Mouse (Mus musculus): Measurements from ENCODE around the gene Ppp4r3a. TPM values are rescaled to one million over a fixed set of nuclear protein-coding genes. Genes with fewer than 3 reads are reported as not detected.
A peak's percentile ranks its signal among the peaks of the same experiment; 100 is the strongest.

Ppp4r3a gene
- polyA plus RNA-seq, 1 experiment, result 10.4 TPM

GRCm38 (mm10) chr12:101084881-101085666 is 1.6 kb upstream of the Ppp4r3a start:
- WGBS, result 89% methylated on average over 9 of the region's 9 CpGs
- Histone ChIP-seq H3K4me1 (ENCODE audit: control insufficient read depth, insufficient read depth, low read length) (peaks cover 13% of the 10 kb centered on the region), H3K4me3 (replicated peaks; ENCODE audit: extremely low read depth, low read depth, low read length) (no peak overlapping the region)
- DNase-seq, result no peak
- no peak for TF ChIP-seq POLR2A (IDR thresholded peaks at IDR 0.05; ENCODE audit: borderline replicate concordance, extremely low read depth, low read depth, low read length)
- no peak for TF ChIP-seq CTCF (IDR thresholded peaks at IDR 0.05; ENCODE audit: insufficient read depth, low read length)

DNA sequence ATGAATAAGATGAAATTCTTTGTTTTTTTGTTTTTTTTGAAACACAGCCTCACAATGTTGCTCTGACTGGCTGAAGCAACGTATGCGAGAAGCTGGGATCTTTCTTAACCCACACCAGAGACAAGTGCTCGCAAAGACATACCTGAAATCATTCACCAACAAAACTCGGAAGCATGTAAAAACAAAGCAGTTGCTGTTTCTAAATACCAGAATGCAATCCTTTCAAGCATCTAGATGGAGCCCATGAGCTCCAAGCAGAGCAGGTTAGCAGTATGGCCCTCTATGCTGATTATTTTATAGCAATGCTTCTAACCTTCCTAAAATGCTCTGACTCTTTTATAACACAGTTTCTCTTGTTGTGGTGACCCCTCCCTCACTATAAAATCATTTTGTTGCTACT is 735 bp upstream of the Ppp4r3a start:
- peak overlapping the region; percentile 83 for H3K4me3 ChIP-seq (replicated peaks; ENCODE audit: extremely low read depth, low read depth, low read length)
- WGBS, result 5% methylated on average over 4 of the region's 4 CpGs
- H3K4me1 ChIP-seq (ENCODE audit: control insufficient read depth, insufficient read depth, low read length), result peaks cover 13% of the 10 kb centered on the region
- TF ChIP-seq POLR2A (IDR thresholded peaks at IDR 0.05; ENCODE audit: borderline replicate concordance, extremely low read depth, low read depth, low read length) (no peak), CTCF (IDR thresholded peaks at IDR 0.05; ENCODE audit: insufficient read depth, low read length) (no peak)
- DNase-seq, result no peak

DNA sequence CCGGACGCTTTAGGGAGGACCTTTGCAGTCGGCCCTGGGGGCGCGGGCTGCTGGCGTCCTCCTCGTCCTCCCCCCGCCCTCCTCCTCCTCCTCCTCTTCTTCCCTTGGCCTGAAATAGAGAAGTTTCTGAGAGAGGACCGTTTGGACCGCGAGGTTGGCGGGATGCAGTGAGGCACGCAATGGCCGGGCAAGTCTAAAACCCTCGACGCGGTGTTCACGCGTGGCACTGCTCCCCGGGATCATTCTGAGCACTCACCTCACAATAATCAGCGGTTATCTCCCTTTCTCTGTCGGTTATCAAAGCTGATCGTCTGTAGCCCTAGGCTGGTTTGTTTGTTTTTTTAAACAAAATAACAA is 315 bp upstream of the Ppp4r3a start:
- TF ChIP-seq POLR2A (IDR thresholded peaks at IDR 0.05; ENCODE audit: borderline replicate concordance, extremely low read depth, low read depth, low read length), result no peak
- TF ChIP-seq CTCF (IDR thresholded peaks at IDR 0.05; ENCODE audit: insufficient read depth, low read length), result no peak
- under 1% methylated on average over 23 of the region's 23 CpGs for WGBS
- no peak for DNase-seq
- H3K4me3 ChIP-seq (replicated peaks; ENCODE audit: extremely low read depth, low read depth, low read length), result peak overlapping the region; percentile 83
- peaks cover 13% of the 10 kb centered on the region for H3K4me1 ChIP-seq (ENCODE audit: control insufficient read depth, insufficient read depth, low read length)

DNA sequence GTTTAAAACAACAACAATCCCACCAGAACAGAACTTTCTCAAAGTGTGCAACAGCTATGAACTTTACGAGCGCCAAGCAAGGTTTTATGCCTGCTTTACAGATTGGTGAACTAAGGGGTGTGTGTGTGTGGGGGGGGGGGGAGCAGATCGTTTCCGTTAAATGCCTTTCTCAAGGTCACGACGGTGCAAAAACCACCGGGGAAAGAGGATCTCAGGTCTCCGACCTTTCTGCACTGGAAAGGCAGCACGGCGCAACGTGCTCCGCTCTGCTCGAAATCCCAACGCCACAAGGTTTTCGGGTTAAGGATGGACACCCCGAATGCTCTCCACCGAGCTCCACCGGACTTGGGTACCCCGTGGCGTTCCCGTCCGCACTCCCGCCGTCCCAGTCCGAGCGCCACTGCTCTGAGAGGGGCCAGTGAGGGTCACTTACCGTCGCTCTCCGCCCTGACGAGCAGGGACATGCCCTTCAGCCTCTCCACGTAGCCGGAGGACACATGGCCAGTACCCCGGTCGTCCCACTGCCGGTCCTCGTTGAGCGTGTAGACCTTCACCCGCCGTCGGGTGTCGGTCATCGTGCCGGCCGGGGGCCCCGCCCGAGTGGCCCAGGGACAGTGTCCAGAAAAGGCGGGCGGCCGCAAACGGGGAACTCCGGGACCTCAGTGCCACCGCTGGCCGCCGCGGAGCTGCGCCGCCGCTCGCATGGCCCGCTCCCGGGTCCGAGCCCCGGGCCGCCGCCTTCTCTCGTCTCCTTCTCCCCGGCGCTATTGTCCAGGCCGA is 1.0 kb downstream of the Ppp4r3a start:
- TF ChIP-seq POLR2A (IDR thresholded peaks at IDR 0.05; ENCODE audit: borderline replicate concordance, extremely low read depth, low read depth, low read length) (no peak), CTCF (IDR thresholded peaks at IDR 0.05; ENCODE audit: insufficient read depth, low read length) (no peak)
- WGBS, result under 1% methylated on average over 69 of the region's 69 CpGs
- Histone ChIP-seq H3K4me3 (replicated peaks; ENCODE audit: extremely low read depth, low read depth, low read length) (peak overlapping the region; percentile 83), H3K4me1 (ENCODE audit: control insufficient read depth, insufficient read depth, low read length) (peaks cover 13% of the 10 kb centered on the region)
- DNase-seq, result peak; percentile 47

- TF ChIP-seq CTCF (IDR thresholded peaks at IDR 0.05; ENCODE audit: insufficient read depth, low read length) (no peak), POLR2A (IDR thresholded peaks at IDR 0.05; ENCODE audit: borderline replicate concordance, extremely low read depth, low read depth, low read length) (no peak)
- Histone ChIP-seq H3K4me1 (ENCODE audit: control insufficient read depth, insufficient read depth, low read length) (peaks cover 20% of the 10 kb centered on the region), H3K4me3 (replicated peaks; ENCODE audit: extremely low read depth, low read depth, low read length) (no peak overlapping the region)
- DNase-seq, result no peak
These were observed 5.5 kb downstream of the Ppp4r3a start for GRCm38 (mm10) chr12:101077955-101078354.

DNA sequence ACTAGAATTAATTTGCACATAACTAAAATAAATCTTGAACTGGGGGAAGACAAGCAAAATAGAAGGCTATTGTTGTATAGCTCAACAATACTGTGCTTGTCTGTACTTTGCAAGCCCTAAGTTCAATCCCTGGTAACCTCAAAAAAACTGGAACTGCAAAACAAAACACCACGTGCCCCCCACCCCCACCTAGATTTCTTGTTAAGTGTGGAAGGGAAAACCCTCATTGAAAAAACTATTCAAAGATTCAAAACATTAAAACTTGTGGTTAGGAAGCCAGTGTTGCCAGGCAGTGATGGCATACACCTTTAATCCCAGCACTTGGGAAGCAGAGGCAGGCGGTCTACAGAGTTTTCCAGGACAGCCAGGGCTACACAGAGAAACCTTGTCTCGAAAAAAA is 8.1 kb downstream of the Ppp4r3a start:
- no peak overlapping the region for H3K4me3 ChIP-seq (replicated peaks; ENCODE audit: extremely low read depth, low read depth, low read length)
- peaks cover 12% of the 10 kb centered on the region for H3K4me1 ChIP-seq (ENCODE audit: control insufficient read depth, insufficient read depth, low read length)
- 65% methylated on average over 3 of the region's 3 CpGs for WGBS
- no peak for DNase-seq
- TF ChIP-seq POLR2A (IDR thresholded peaks at IDR 0.05; ENCODE audit: borderline replicate concordance, extremely low read depth, low read depth, low read length), result no peak
- TF ChIP-seq CTCF (IDR thresholded peaks at IDR 0.05; ENCODE audit: insufficient read depth, low read length), result no peak

- peaks cover 13% of the 10 kb centered on the region for H3K4me1 ChIP-seq (ENCODE audit: control insufficient read depth, insufficient read depth, low read length)
- no peak for DNase-seq
- WGBS, result 64% methylated on average over 4 of the region's 4 CpGs
These were observed 8.6 kb downstream of the Ppp4r3a start for GRCm38 (mm10) chr12:101074821-101075429.

DNA sequence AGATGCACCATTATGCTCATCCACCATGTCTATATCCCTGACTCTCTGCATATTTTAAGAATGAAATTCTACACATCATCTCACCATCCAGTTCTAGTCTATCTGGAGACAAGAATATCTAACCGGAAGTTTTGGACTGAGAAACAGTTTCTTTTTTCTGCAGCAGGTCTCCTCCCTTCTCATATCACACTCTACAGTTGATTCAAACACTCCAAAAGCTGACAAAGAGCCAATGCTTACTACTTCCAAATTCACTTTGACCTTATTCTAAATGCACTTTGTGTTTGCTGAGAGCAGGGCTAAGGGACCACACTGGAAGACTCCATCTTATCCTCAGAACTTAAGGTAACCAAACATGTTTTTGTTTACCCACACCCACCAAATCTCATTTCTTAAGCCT is 13.7 kb downstream of the Ppp4r3a start:
- TF ChIP-seq POLR2A (IDR thresholded peaks at IDR 0.05; ENCODE audit: borderline replicate concordance, extremely low read depth, low read depth, low read length), result no peak
- no peak for TF ChIP-seq CTCF (IDR thresholded peaks at IDR 0.05; ENCODE audit: insufficient read depth, low read length)
- no peak overlapping the region for H3K4me3 ChIP-seq (replicated peaks; ENCODE audit: extremely low read depth, low read depth, low read length)
- no peak for DNase-seq
- peaks cover 9% of the 10 kb centered on the region for H3K4me1 ChIP-seq (ENCODE audit: control insufficient read depth, insufficient read depth, low read length)
- WGBS, result 38% methylated on average over 1 of the region's 1 CpGs

More at GRCm38 (mm10) chr12:101074821-101075429, 8.6 kb downstream of the Ppp4r3a start:
- H3K4me3 ChIP-seq (replicated peaks; ENCODE audit: extremely low read depth, low read depth, low read length), result no peak overlapping the region
- TF ChIP-seq POLR2A (IDR thresholded peaks at IDR 0.05; ENCODE audit: borderline replicate concordance, extremely low read depth, low read depth, low read length) (no peak), CTCF (IDR thresholded peaks at IDR 0.05; ENCODE audit: insufficient read depth, low read length) (no peak)

- 54% methylated on average over 1 of the region's 1 CpGs for WGBS
- DNase-seq, result no peak
- Histone ChIP-seq H3K4me1 (ENCODE audit: control insufficient read depth, insufficient read depth, low read length) (peaks cover 6% of the 10 kb centered on the region), H3K4me3 (replicated peaks; ENCODE audit: extremely low read depth, low read depth, low read length) (no peak overlapping the region)
- TF ChIP-seq POLR2A (IDR thresholded peaks at IDR 0.05; ENCODE audit: borderline replicate concordance, extremely low read depth, low read depth, low read length) (no peak), CTCF (IDR thresholded peaks at IDR 0.05; ENCODE audit: insufficient read depth, low read length) (no peak)
These were observed 17.2 kb downstream of the Ppp4r3a start for GRCm38 (mm10) chr12:101066329-101066728.
